Mouse (Mus musculus): ENCODE data around the gene Mta1.

GRCm38 (mm10) chr12:113098530-113099151 is 563 bp downstream of the Mta1 start:
- no peak for TF ChIP-seq CTCF (conservative IDR thresholded peaks at IDR 0.05; ENCODE audit: low read length)
- no peak for TF ChIP-seq NANOG (IDR thresholded peaks at IDR 0.05; ENCODE audit: borderline replicate concordance, low read length)
- no peak for TF ChIP-seq POU5F1 (IDR thresholded peaks at IDR 0.05; ENCODE audit: borderline replicate concordance, low read length)
